Mouse (Mus musculus) T-helper 2 cell (primary cell): ENCODE results near the gene Ajm1.

Experiments used
- in situ Hi-C: fragments of 300-600 bp; cut with MboI, MseI; formaldehyde crosslinking; loops from one replicate; pipeline ENCODE4 v1.15.1; 2025; ENCODE audit warnings: high pct_unique_total_duplicates

Gene Ajm1

DNA sequence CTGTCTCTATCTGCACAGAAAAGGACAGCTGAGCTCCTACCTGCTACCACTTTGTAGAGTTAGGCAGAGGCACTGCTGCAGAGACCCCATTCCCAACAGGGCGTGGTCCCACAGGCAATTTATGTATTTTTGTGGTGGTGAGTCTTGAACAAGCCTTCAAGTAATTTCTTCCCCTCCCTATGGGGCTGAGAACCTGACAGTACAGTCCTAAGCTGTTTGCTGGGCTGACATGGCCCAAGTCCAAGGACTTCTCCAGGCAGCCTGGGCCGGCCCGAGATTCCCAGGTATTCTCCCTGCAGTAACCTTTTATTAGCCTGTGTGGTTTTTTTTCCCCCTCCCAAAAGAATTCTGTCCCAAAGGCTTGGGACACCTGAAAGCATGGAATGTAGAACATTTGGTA lies 2.6 kb upstream of the Ajm1 start:
- in situ Hi-C loops, result no loop called here

GRCm38 (mm10) chr2:25583571-25583970 lies 2.0 kb upstream of the Ajm1 start:
- in situ Hi-C loops, result no loop called here

- in situ Hi-C loops, result no loop called here
These were observed 1.5 kb upstream of the Ajm1 start for GRCm38 (mm10) chr2:25583120-25583481.

- in situ Hi-C loops, result no loop called here
These were observed 1.0 kb upstream of the Ajm1 start for GRCm38 (mm10) chr2:25582466-25583119.

- in situ Hi-C loops, result no loop called here
These were observed 344 bp upstream of the Ajm1 start for GRCm38 (mm10) chr2:25581901-25582301.

DNA sequence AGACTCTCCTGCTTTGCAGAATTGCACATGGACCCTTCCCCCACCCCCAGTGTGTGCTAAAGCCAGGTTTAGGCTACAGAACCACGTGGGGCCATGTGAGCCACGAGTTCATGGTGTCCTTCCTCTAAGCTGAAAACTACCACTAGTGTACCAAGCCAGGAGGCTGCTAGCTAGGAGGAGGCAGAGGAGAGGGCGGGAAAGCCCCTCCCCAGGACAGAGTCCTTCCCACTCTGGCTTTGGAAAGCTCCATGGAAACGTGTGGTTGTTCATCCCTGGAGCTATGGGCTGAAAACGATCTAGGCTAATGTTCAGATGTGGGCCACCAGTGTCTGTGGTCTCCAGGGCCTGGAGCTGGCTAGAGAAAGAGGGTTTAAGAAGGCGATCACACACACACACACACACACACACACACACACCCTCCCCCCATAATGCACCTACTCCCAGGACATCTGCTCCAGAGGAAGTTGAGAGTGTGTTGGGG lies 896 bp downstream of the Ajm1 start:
- in situ Hi-C loops, result no loop called here

- in situ Hi-C loops, result no loop called here
These were observed 1.7 kb downstream of the Ajm1 start for GRCm38 (mm10) chr2:25579737-25580460.

DNA sequence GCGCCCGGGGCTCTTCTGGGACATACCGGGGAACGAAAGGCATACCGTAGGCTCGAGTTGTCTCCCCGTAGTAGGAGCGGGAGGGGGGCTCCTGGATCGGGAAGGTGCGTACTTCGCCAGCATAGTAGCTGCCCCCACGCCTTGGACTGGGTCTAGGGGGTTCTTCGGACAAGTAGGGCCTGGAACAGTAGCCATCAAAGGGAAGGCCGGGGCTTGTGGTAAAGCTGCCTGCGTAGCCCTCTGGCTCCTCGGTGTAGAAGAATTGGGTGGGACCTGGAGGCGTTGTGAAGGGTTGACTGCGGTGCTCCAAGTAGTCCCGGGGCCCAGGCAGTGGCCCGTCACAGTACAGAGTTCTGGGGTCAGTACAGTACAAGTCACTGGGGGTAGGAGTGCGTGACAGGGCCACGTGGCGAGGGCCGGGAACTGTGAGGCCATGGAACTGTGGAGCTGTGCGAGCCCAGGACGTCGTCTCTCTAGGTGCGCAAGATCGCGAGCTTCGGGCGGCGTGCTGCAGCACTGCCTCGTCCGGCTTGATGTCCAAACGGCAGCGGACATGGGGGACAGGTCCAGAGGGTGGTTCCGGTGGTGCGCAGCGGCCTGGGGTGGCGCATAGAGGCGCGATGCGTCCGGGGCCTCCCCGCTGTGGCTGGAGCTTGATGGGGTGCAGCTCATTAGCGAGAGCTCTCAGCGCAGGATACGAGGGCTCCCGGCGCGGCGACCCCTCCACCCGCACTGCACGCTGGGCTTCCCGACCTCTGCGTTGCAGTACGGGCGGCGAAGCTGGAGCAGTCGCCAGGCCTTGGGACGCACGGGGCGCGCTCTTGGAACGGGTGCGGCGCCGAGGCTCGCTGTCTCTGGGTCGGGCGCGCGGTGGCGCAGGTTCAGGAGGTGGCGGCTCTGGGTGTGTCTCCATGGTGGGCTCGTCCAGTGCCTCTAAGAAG lies 2.5 kb downstream of the Ajm1 start:
- in situ Hi-C loops, result no loop called here

DNA sequence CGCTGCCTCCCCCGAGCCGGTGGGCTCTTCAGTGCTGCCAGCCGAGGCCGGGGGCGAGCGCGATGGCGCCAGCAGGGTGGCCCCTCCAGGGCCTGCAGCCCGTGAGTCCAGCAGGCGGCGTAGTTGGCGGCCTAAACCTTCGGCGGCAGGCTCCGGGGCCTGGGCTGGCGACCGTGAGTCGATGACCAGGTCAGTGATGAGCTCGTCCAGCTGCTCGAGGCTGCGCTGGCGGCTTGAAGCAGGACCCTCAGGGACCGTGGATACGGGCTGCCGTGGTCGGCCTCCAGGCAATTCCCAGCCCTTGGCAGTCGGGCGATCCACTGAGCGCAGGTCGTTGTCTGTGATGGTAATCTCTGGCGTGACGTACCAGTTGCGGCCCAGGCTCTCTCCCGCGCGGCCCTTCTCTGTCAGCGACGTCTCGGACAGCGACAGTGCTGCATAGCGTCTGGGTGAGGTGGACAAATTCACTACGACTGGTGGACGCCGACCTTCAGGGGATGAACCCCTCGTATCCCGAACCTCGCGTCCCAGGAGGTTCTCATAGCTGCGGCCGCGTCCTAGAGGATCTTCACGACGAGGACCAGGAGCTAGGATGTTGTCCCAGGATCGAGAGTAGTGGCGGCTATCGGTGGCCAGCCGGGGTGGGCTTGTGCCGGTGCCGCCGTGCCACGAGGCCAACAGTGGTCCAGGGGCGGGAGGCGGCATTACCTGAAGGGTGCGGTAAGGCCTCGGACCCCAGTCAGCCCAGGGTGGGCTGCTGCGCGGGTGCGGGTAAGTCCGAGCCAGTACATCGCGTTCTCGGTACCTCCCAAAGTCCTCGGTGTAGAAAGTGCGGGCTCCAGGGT lies 3.4 kb downstream of the Ajm1 start:
- in situ Hi-C loops, result no loop called here

- in situ Hi-C loops, result no loop called here
These were observed 4.3 kb downstream of the Ajm1 start for GRCm38 (mm10) chr2:25576965-25577891.

- in situ Hi-C loops, result no loop called here
These were observed 5.3 kb downstream of the Ajm1 start for GRCm38 (mm10) chr2:25576028-25576850.

- in situ Hi-C loops, result no loop called here
These were observed 6.0 kb downstream of the Ajm1 start for GRCm38 (mm10) chr2:25575432-25576027.

DNA sequence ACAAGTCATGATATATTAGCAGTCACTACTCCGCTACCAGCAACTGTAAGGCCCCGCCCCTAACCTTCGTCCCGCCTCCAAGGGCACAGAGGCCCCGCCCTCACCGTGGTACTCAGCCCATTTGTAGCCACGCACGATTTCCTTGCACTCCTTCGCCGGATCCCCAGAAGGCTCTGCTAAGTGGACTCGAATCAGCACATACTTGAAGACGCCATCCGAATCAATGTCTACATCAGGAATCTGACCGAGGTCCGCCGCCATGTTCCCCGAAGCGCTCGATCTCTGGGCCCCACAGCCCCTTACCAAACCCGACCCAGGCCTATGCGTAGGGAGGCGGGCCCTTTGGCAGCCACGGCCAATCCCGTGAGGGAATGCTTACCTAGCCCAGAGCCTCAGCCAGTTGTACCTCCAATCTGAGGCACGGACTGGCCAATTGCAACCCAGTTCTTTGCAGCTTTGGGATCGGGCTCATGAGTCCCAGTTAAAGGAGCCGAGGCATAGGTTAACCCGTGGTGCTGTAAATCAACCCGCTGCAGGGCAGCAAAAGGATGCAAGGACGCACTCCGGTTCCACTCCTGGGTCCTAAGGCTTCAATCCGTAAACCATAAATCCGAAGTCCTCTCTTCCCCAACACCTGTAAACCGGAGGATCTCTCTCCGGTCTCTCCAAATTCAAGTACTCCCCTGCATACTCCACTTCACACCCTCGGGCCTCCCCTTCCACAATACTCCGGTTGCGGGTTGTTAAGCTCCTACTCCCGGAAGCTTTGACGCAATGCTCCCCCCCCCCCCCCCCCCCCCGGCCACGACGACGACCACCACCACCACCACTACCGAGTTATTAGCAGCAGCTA lies 6.8 kb downstream of the Ajm1 start, which contains the start of the genes Mamdc4 and Phpt1:
Gene Mamdc4 (minus strand): TSS at position 267 of the 853 bp plus-strand sequence.
Gene Phpt1 (minus strand): TSS at position 646 of the 853 bp plus-strand sequence.
- in situ Hi-C loops, result no loop called here

DNA sequence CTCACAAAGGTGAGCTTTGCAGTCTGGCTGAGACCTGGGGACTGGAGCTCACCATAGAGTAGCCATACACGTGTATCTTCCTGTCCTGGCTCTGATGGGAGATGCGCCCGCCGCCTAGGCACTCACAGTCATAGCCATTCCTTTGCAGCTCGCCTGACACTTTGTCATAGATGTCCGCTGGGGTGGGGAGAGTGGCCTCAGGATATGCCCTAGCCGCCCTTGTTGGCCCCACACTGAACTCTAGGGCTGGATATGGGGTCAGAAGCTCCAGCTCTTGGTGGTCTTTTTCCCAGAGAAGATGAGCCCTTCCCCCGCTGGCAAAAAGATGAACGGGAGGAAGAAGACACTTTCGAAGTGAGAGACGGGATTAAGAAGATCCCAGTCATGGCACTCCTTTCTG lies 7.4 kb downstream of the Ajm1 start:
- in situ Hi-C loops, result no loop called here

DNA sequence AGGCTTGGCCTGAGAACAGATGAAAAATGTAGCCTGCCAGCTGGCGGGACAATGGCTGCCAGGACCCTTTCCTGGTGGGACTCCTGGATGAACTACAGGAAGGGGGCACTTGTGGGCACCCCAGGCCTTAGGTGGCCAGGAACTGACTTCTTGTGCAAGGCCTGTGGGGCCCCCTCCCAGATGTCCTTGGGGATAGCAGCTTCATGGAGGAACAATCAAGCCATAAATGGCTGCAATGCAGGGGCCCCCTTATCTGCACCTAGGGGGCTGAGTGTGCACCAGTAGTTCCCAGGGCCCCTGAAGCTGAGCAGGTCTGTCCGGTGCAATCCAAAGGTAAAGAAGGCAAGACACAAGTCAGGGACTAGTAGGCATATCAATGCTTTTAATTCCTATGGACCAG lies 8.5 kb downstream of the Ajm1 start:
- in situ Hi-C loops, result no loop called here

DNA sequence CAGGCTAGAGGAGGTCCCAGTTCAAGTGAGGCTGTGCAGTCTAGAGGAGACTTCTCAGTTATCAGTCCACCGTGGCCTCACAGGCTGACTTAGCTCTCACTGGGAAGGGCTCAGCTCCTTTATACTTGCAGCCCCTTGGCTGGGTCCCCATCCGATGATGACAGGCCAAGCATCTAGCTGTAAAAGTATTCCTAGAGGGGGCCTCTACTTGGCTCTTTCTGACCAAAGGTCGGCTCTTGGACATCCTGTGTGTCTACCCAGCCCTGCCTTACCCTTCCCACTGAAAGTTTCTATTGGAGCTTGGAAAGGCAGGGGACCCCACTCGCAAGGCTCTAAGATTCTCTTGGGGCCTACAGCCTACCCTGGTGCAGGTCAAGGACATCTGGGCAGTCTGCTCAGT lies 10.3 kb downstream of the Ajm1 start:
- in situ Hi-C loops, result no loop called here

- in situ Hi-C loops, result no loop called here
These were observed 12.2 kb downstream of the Ajm1 start for GRCm38 (mm10) chr2:25569323-25569722.
